Mouse (Mus musculus) myocyte (in vitro differentiated cells): ENCODE measurements around the gene Bach2. TPM values are rescaled to one million over a fixed set of nuclear protein-coding genes. Genes with fewer than 3 reads are reported as not detected.

Source experiments
- H3K27me3 ChIP-seq: one replicate; pipeline ENCODE4 v1.6.1; 2011; ENCODE audit not compliant: control insufficient read depth, insufficient read depth, insufficient read length
- H3K36me3 ChIP-seq: one replicate; pipeline ENCODE4 v1.6.1; 2011; ENCODE audit not compliant: control insufficient read depth, insufficient read depth
- H3K4me2 ChIP-seq: one replicate; pipeline ENCODE4 v1.6.1; 2011; ENCODE audit warnings: low read depth, control low read depth
- H3K4me3 ChIP-seq: one replicate; pipeline ENCODE4 v1.5.1; 2011; ENCODE audit warnings: mild to moderate bottlenecking, control low read depth, moderate library complexity
- H3K79me2 ChIP-seq: one replicate; pipeline ENCODE4 v1.6.1; 2011; ENCODE audit not compliant: control insufficient read depth, insufficient read depth
- H3ac ChIP-seq: one replicate; pipeline ENCODE4 v1.6.1; 2011; ENCODE audit not compliant: control insufficient read depth, insufficient read length
- CEBPB ChIP-seq: IDR thresholded peaks from 2 replicates; pipeline ENCODE4 v1.6.1; 2011; ENCODE audit warnings: mild to moderate bottlenecking, moderate library complexity; ENCODE audit not compliant: poor library complexity, insufficient read depth, severe bottlenecking
- E2F4 ChIP-seq: IDR thresholded peaks from one replicate; pipeline ENCODE4 v1.6.1; 2011; ENCODE audit warnings: mild to moderate bottlenecking, control low read depth, moderate library complexity; ENCODE audit not compliant: insufficient read depth
- MAX ChIP-seq: IDR thresholded peaks from one replicate; pipeline ENCODE4 v1.6.1; 2011; ENCODE audit warnings: low read depth, mild to moderate bottlenecking, control low read depth
- MYOD1 ChIP-seq, 3 experiments: IDR thresholded peaks; one replicate each; pipeline ENCODE4 v1.6.1; 2011; ENCODE audit warnings: control low read depth in 2 of 3, low read depth in 2 of 3, mild to moderate bottlenecking in 2 of 3, moderate library complexity in 1 of 3; ENCODE audit not compliant: insufficient read length in 2 of 3, control insufficient read depth in 1 of 3
- MYOG ChIP-seq, 3 experiments: IDR thresholded peaks; one replicate each; pipeline ENCODE4 v1.6.1; 2011; ENCODE audit warnings: control low read depth in 2 of 3, low read depth in 2 of 3, mild to moderate bottlenecking in 2 of 3; ENCODE audit not compliant: insufficient read length in 2 of 3, control insufficient read depth in 1 of 3, insufficient read depth in 1 of 3
- POLR2A ChIP-seq: IDR thresholded peaks from one replicate; pipeline ENCODE4 v1.6.1; 2011; ENCODE audit warnings: low read depth, mild to moderate bottlenecking, control low read depth, moderate library complexity; ENCODE audit not compliant: insufficient read length
- POLR2AphosphoS2 ChIP-seq: IDR thresholded peaks from one replicate; pipeline ENCODE4 v1.6.1; 2011; ENCODE audit warnings: low read depth, control low read depth; ENCODE audit not compliant: insufficient read length
- REST ChIP-seq: IDR thresholded peaks from one replicate; pipeline ENCODE4 v1.6.1; 2011; ENCODE audit warnings: mild to moderate bottlenecking, control low read depth, moderate library complexity; ENCODE audit not compliant: insufficient read depth, insufficient read length
- SRF ChIP-seq: IDR thresholded peaks from one replicate; pipeline ENCODE4 v1.6.1; 2011; ENCODE audit warnings: low read depth; ENCODE audit not compliant: control insufficient read depth, insufficient read length
- TCF12 ChIP-seq: IDR thresholded peaks from one replicate; pipeline ENCODE4 v1.6.1; 2011; ENCODE audit warnings: mild to moderate bottlenecking, control low read depth; ENCODE audit not compliant: poor library complexity, insufficient read depth, severe bottlenecking
- TCF3 ChIP-seq: IDR thresholded peaks from one replicate; pipeline ENCODE4 v1.6.1; 2011; ENCODE audit warnings: low read depth, control low read depth; ENCODE audit not compliant: insufficient read length
- USF1 ChIP-seq: IDR thresholded peaks from one replicate; pipeline ENCODE4 v1.6.1; 2011; ENCODE audit warnings: low read depth, mild to moderate bottlenecking, control low read depth, moderate library complexity
- polyA plus RNA-seq: library from polyadenylated mRNA; unstranded; fragments of >200 nt; fragmentation: generic; extraction: Trizol; gene quantifications from one replicate; pipeline ENCODE4 v1.2.1, GENCODE M21; 2012; ENCODE audit warnings: missing spikeins

The Bach2 gene
- polyA plus RNA-seq, 1 experiment: 0.29 TPM

GRCm38 (mm10) chr4:32198031-32198430, 40.6 kb upstream of the Bach2 start:
- Histone ChIP-seq H3K36me3 (no peaks in the 10 kb centered on the region), H3K79me2 (no peaks in the 10 kb centered on the region), H3K4me3 (no peak overlapping the region), H3ac (no peak overlapping the region), H3K27me3 (no peaks in the 10 kb centered on the region), H3K4me2 (no peak overlapping the region)
- no peak for TF ChIP-seq MAX

- no peak overlapping the region for H3K4me2 ChIP-seq
- H3K4me3 ChIP-seq: no peak overlapping the region
- H3K27me3 ChIP-seq: no peaks in the 10 kb centered on the region
- H3ac ChIP-seq: no peak overlapping the region
- no peaks in the 10 kb centered on the region for H3K79me2 ChIP-seq
- TF ChIP-seq SRF (no peak), TCF12 (no peak), POLR2AphosphoS2 (no peak), E2F4 (no peak), REST (no peak), POLR2A (no peak), MYOD1 (IDR thresholded peaks at IDR 0.05; ENCODE audit: control insufficient read depth in 1 of 3, insufficient read length in 2 of 3, low read depth in 2 of 3) (no peak), CEBPB (no peak), MYOG (IDR thresholded peaks at IDR 0.05; ENCODE audit: control insufficient read depth in 1 of 3, insufficient read depth in 1 of 3, insufficient read length in 2 of 3, low read depth in 2 of 3) (no peak), TCF3 (no peak), USF1 (no peak), MAX (no peak)
- H3K36me3 ChIP-seq: no peaks in the 10 kb centered on the region
Measured at GRCm38 (mm10) chr4:32198589-32198988, 40.0 kb upstream of the Bach2 start.

- H3K79me2 ChIP-seq: no peaks in the 10 kb centered on the region
- no peak overlapping the region for H3ac ChIP-seq
- TF ChIP-seq TCF3: no peak
- no peak for TF ChIP-seq MAX
- TF ChIP-seq MYOG (IDR thresholded peaks at IDR 0.05; ENCODE audit: control insufficient read depth in 1 of 3, insufficient read depth in 1 of 3, insufficient read length in 2 of 3, low read depth in 2 of 3): no peak
- no peak for TF ChIP-seq TCF12
- no peak for TF ChIP-seq CEBPB
- no peaks in the 10 kb centered on the region for H3K36me3 ChIP-seq
- no peak overlapping the region for H3K4me3 ChIP-seq
- no peak overlapping the region for H3K4me2 ChIP-seq
- no peaks in the 10 kb centered on the region for H3K27me3 ChIP-seq
Measured at GRCm38 (mm10) chr4:32199156-32199555, 39.4 kb upstream of the Bach2 start.

- Histone ChIP-seq H3K4me2 (no peak overlapping the region), H3ac (no peak overlapping the region), H3K27me3 (no peaks in the 10 kb centered on the region), H3K79me2 (no peaks in the 10 kb centered on the region), H3K36me3 (no peaks in the 10 kb centered on the region), H3K4me3 (no peak overlapping the region)
- no peak for TF ChIP-seq USF1
- TF ChIP-seq MYOG (IDR thresholded peaks at IDR 0.05; ENCODE audit: control insufficient read depth in 1 of 3, insufficient read depth in 1 of 3, insufficient read length in 2 of 3, low read depth in 2 of 3): no peak
- no peak for TF ChIP-seq E2F4
- TF ChIP-seq MYOD1 (IDR thresholded peaks at IDR 0.05; ENCODE audit: control insufficient read depth in 1 of 3, insufficient read length in 2 of 3, low read depth in 2 of 3): no peak
- TF ChIP-seq SRF: no peak
- no peak for TF ChIP-seq REST
- no peak for TF ChIP-seq TCF3
- TF ChIP-seq TCF12: no peak
- TF ChIP-seq CEBPB: no peak
- TF ChIP-seq POLR2AphosphoS2: no peak
- TF ChIP-seq MAX: no peak
- no peak for TF ChIP-seq POLR2A
Measured at GRCm38 (mm10) chr4:32201114-32201513, 37.5 kb upstream of the Bach2 start.

GRCm38 (mm10) chr4:32202362-32202761, 36.2 kb upstream of the Bach2 start:
- Histone ChIP-seq H3ac (no peak overlapping the region), H3K4me2 (no peak overlapping the region), H3K79me2 (no peaks in the 10 kb centered on the region), H3K36me3 (no peaks in the 10 kb centered on the region), H3K4me3 (no peak overlapping the region), H3K27me3 (no peaks in the 10 kb centered on the region)
- TF ChIP-seq POLR2A (no peak), MYOG (IDR thresholded peaks at IDR 0.05; ENCODE audit: control insufficient read depth in 1 of 3, insufficient read depth in 1 of 3, insufficient read length in 2 of 3, low read depth in 2 of 3) (no peak), USF1 (no peak), E2F4 (no peak), SRF (no peak), MYOD1 (IDR thresholded peaks at IDR 0.05; ENCODE audit: control insufficient read depth in 1 of 3, insufficient read length in 2 of 3, low read depth in 2 of 3) (no peak), POLR2AphosphoS2 (no peak), TCF12 (no peak), MAX (no peak), CEBPB (no peak)
